Mouse (Mus musculus) monocyte, adult 2 months (primary cell): ENCODE data around the gene Celsr1.
A peak's percentile ranks its signal among the peaks of the same experiment; 100 is the strongest.

ENCODE experiments used
- DNase-seq, 2 experiments: peaks; one replicate each; pipeline ENCODE4 v3.0.0; 2022; ENCODE audit warnings: low spot score in 2 of 2, low read depth in 1 of 2

Gene Celsr1

GRCm38 (mm10) chr15:85996031-85996765 is 37.4 kb downstream of the Celsr1 start:
- DNase-seq = no peak

GRCm38 (mm10) chr15:85994906-85995608 is 38.5 kb downstream of the Celsr1 start:
- no peak for DNase-seq

- no peak for DNase-seq
Measured at GRCm38 (mm10) chr15:85993931-85994583, 39.5 kb downstream of the Celsr1 start.

GRCm38 (mm10) chr15:85993386-85993785 is 40.2 kb downstream of the Celsr1 start:
- DNase-seq = no peak

GRCm38 (mm10) chr15:85992125-85992495 is 41.5 kb downstream of the Celsr1 start:
- DNase-seq = no peak

- DNase-seq = no peak
Measured at GRCm38 (mm10) chr15:85991453-85992124, 42.0 kb downstream of the Celsr1 start.

- DNase-seq = no peak
Measured at GRCm38 (mm10) chr15:85990696-85991443, 42.7 kb downstream of the Celsr1 start.

- DNase-seq = no peak
Measured at GRCm38 (mm10) chr15:85987896-85988295, 45.7 kb downstream of the Celsr1 start.

GRCm38 (mm10) chr15:85986170-85986569 is 47.4 kb downstream of the Celsr1 start:
- DNase-seq = no peak

- no peak for DNase-seq
Measured at GRCm38 (mm10) chr15:85985601-85986000, 48.0 kb downstream of the Celsr1 start.

GRCm38 (mm10) chr15:85983131-85983530 is 50.4 kb downstream of the Celsr1 start:
- DNase-seq = no peak

GRCm38 (mm10) chr15:85982416-85982775 is 51.2 kb downstream of the Celsr1 start:
- DNase-seq = no peak

- peak; percentile 27 to 57 for DNase-seq
Measured at GRCm38 (mm10) chr15:85981768-85982415, 51.7 kb downstream of the Celsr1 start.

- no peak for DNase-seq
Measured at GRCm38 (mm10) chr15:85977086-85977485, 56.5 kb downstream of the Celsr1 start.

- DNase-seq = no peak
Measured at GRCm38 (mm10) chr15:85975746-85976145, 57.8 kb downstream of the Celsr1 start.

- no peak for DNase-seq
Measured at GRCm38 (mm10) chr15:85971596-85971995, 62.0 kb downstream of the Celsr1 start.

- no peak for DNase-seq
Measured at GRCm38 (mm10) chr15:85970441-85970840, 63.1 kb downstream of the Celsr1 start.

- DNase-seq = no peak
Measured at GRCm38 (mm10) chr15:85969707-85970153, 63.8 kb downstream of the Celsr1 start.

GRCm38 (mm10) chr15:85969291-85969690 is 64.3 kb downstream of the Celsr1 start:
- DNase-seq = no peak

- no peak for DNase-seq
Measured at GRCm38 (mm10) chr15:85966032-85966431, 67.5 kb downstream of the Celsr1 start.
